Comparison of ENCODE assay signal across 8 mouse cellular contexts in the genomic region with DNA sequence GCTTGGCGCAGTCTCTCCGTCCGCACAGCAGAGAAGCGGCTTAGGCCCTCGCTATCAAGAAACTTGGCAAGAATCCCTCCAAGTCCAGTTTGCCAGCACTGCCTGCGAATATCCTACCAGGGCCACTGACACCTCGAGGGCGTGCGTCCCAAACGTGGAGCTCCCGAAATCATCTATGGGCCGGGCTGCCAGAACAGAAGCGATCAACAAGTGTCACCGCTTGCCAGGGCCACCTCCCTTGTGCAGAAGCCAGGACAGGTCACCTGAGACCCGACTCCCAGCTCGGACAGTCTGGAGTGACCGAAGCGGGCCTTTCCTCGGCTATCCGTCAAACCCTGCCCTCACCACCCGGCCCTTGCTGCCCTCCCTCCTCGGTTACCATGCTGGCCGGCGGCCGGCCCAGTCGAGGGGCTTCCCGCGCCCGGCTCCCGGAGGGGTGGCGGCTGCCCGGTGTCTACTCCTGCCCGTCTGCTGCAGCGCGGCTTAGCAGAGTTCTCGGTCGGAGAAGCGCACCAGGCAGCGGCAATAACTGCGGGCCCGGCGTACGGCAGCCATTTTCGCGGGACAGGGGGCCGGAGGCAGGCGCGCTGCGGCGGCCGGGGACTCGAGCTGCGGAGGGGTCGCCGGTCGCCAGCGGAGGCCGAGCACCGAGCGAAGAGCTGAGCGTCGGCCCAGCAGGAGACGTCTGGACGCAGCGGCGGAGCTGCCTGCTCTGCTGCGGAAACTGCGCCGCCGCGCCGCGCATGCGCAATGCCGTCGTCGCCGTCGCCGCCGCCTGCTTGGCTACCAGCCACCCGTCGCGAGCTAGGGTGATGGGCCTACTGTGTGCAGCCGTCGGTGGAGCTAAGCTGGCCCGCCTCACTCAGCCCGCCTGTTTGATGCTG. TPM values are rescaled to one million over a fixed set of nuclear protein-coding genes. Genes with fewer than 3 reads are reported as not detected.
A peak's percentile ranks its signal among the peaks of the same experiment; 100 is the strongest.
DNase-seq lines count a peak whose midpoint lies in the region.

No protein-coding gene starts in this region.

- peaks cover 4% of the 10 kb centered on the region; the same call in 1 of the 2 replicates for H3K27me3 ChIP-seq in hindbrain, embryonic 10.5 days (ENCODE audit: insufficient read depth, poor library complexity, severe bottlenecking)

- H3K4me3 ChIP-seq in hindbrain, embryonic 10.5 days, result peak overlapping the region; percentile 87

- peaks cover 27% of the 10 kb centered on the region for H3K4me1 ChIP-seq in hindbrain, embryonic 10.5 days (replicated peaks)

- no peaks in the 10 kb centered on the region for H3K36me3 ChIP-seq in hindbrain, embryonic 10.5 days

- under 1% methylated on average over 88 of the region's 88 CpGs for WGBS in hindbrain, embryonic 10.5 days

- peak; percentile 85 for DNase-seq in Muller cell, postnatal 12 days (ENCODE audit: inconsistent ontology term)
- DNase-seq in cerebellum, adult 8-10 months, result peak; percentile 83
- peak; percentile 78 for DNase-seq in forelimb bud, embryonic 11.5 days (ENCODE audit: low read depth, low spot score)
- DNase-seq in hindbrain, embryonic 10.5 days (ENCODE audit: low spot score), result peak; percentile 86
- DNase-seq in layer of hippocampus, postnatal 25 days (ENCODE audit: extremely low spot score in 1 of 2, low spot score in 1 of 2), result peak; percentile 77 to 81
- peak; percentile 79 for DNase-seq in lung, postnatal 14 days
- peak; percentile 82 for DNase-seq in ovary, postnatal 36 days (ENCODE audit: low spot score)
- DNase-seq in thymus, postnatal 14 days, result peak; percentile 88

- peak overlapping the region; percentile 94 for H3K27ac ChIP-seq in hindbrain, embryonic 10.5 days

- H3K9me3 ChIP-seq in hindbrain, embryonic 10.5 days, result no peaks in the 10 kb centered on the region

RNA-seq across cellular contexts. Expression of a gene that starts 0.7 kb away (rescaled TPM):
- polyA plus RNA-seq in hindbrain, embryonic 10.5 days (2016; fragmentation: Nextera tagmentation; extraction: Ambion mirVana), result 25.0 and 27.8 TPM in 2 replicates
- 100 to 1,000 TPM in 1 of 2 experiments, 10 to 100 TPM in 1; 96.4 to 102 TPM for total RNA-seq in layer of hippocampus, postnatal 25 days (2021)

RNA-seq across cellular contexts. Expression of a gene that starts 0.8 kb away (rescaled TPM):
- 37.7 and 39.1 TPM in 2 replicates for polyA plus RNA-seq in hindbrain, embryonic 10.5 days (2016; fragmentation: Nextera tagmentation; extraction: Ambion mirVana)
- total RNA-seq in layer of hippocampus, postnatal 25 days (2021), result 10 to 100 TPM; 22.6 to 27.0 TPM

RNA-seq across cellular contexts. Expression of a gene that starts 56.4 kb away (rescaled TPM):
- polyA plus RNA-seq in hindbrain, embryonic 10.5 days (2016; fragmentation: Nextera tagmentation; extraction: Ambion mirVana), result 0.21 TPM in 1 of 2 replicates, not detected in the other
- not detected for total RNA-seq in layer of hippocampus, postnatal 25 days (2021)

Comparison
In these comparisons a context has a peak if more than half of its experiments do, and no peak if none do; other contexts are left out.
1. Peak in every context shown above with its lines: DNase-seq, H3K4me3 ChIP-seq and H3K27ac ChIP-seq.